Mouse (Mus musculus): ENCODE measurements around the gene Sept10. TPM values are rescaled to one million over a fixed set of nuclear protein-coding genes. Genes with fewer than 3 reads are reported as not detected.

Sept10 gene
- polyA plus RNA-seq, 1 experiment from 2014 or later = 29.3 TPM

DNA sequence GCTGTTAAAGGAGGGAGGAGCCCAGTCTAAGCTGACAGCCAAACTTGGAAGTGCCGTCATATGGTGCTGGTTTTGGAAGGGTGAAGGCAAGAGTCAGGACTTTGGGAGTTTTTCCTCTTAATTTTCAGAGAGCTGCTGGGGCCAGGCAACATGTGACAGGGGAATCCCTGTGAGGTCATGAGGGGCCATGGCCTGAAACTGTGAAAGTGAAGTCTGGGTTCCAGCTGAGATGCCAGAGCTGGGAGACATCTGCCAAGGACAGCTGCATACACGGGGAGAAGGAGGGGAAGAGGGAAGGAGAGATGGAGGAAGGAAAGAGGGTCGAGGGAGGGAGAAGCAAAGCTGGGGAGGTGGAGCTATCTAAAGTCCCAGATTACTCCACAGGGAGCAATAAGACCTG lies 16.1 kb upstream of the Sept10 start:
- H3K27me3 ChIP-seq (ENCODE audit: control insufficient read depth, insufficient read depth, low read length) = no peaks in the 10 kb centered on the region
- no peaks in the 10 kb centered on the region for H3K36me3 ChIP-seq (ENCODE audit: control insufficient read depth, insufficient read depth, low read length)
- WGBS = 58% methylated on average over 3 of the region's 3 CpGs
- DNase-seq (ENCODE audit: low spot score, missing footprints) (no peak), ATAC-seq (ENCODE audit: low FRiP score) (no peak)
- H3K4me3 ChIP-seq (ENCODE audit: low read depth, low read length) = no peak overlapping the region
- H3K4me2 ChIP-seq = no peak overlapping the region
- no peaks in the 10 kb centered on the region for H3K9me3 ChIP-seq (ENCODE audit: control insufficient read depth, low read length)
- no peak overlapping the region for H3K27ac ChIP-seq (ENCODE audit: low read depth, low read length)
- no peaks in the 10 kb centered on the region for H3K4me1 ChIP-seq (ENCODE audit: control insufficient read depth, insufficient read depth, low read length)
- no peak overlapping the region for H3K9ac ChIP-seq (ENCODE audit: low read length)

DNA sequence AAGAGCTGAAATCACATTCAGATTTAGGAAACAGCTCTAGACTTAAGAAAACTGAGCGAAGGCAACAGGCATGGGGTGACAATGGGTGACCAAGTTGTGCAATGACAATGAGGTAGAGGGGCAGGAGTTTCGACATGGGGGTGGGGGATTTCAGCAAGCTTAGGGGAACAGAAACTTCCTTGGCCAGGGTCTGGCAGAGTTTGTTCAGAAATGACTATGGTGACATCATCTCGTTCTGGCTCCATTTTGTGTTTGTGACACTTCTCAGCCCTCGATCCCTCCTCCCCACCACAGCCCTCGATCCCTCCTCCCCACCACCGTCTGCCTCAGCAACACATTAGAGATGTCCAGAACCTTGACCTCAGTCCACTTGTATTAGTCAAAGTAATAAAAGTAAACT lies 14.8 kb upstream of the Sept10 start:
- DNase-seq (ENCODE audit: low spot score, missing footprints) = peak; percentile 21
- Histone ChIP-seq H3K9ac (ENCODE audit: low read length) (no peak overlapping the region), H3K4me3 (ENCODE audit: low read depth, low read length) (no peak overlapping the region), H3K4me1 (ENCODE audit: control insufficient read depth, insufficient read depth, low read length) (no peaks in the 10 kb centered on the region), H3K27me3 (ENCODE audit: control insufficient read depth, insufficient read depth, low read length) (no peaks in the 10 kb centered on the region), H3K4me2 (no peak overlapping the region), H3K36me3 (ENCODE audit: control insufficient read depth, insufficient read depth, low read length) (no peaks in the 10 kb centered on the region), H3K27ac (ENCODE audit: low read depth, low read length) (no peak overlapping the region), H3K9me3 (ENCODE audit: control insufficient read depth, low read length) (no peaks in the 10 kb centered on the region)
- 82% methylated on average over 6 of the region's 6 CpGs for WGBS
- no peak for ATAC-seq (ENCODE audit: low FRiP score)

DNA sequence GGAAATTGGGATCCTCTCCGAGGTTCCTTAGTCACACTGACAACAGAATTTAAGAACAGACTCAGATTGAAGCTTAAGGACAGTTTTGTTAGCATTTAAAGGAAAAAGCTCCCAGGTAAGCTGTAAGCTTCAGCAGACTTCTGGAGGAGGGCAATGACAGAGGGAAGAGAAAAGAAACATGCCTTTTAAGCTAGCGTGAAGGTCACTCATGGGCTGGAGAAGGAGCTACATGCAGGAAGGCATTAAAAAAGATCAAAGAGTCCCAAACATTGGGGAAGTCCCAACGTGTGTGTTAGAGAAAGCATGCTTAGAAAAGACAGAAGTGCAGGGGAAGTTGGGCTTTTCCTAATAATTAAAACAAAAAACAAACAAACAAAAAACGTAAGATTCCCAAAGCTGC lies 14.2 kb upstream of the Sept10 start:
- 60% methylated on average over 4 of the region's 4 CpGs for WGBS
- no peaks in the 10 kb centered on the region for H3K9me3 ChIP-seq (ENCODE audit: control insufficient read depth, low read length)
- H3K9ac ChIP-seq (ENCODE audit: low read length) = no peak overlapping the region
- ATAC-seq (ENCODE audit: low FRiP score) = no peak
- no peak overlapping the region for H3K27ac ChIP-seq (ENCODE audit: low read depth, low read length)
- no peaks in the 10 kb centered on the region for H3K4me1 ChIP-seq (ENCODE audit: control insufficient read depth, insufficient read depth, low read length)
- no peak overlapping the region for H3K4me3 ChIP-seq (ENCODE audit: low read depth, low read length)
- H3K27me3 ChIP-seq (ENCODE audit: control insufficient read depth, insufficient read depth, low read length) = no peaks in the 10 kb centered on the region
- H3K4me2 ChIP-seq = no peak overlapping the region
- DNase-seq (ENCODE audit: low spot score, missing footprints) = peak; percentile 76
- no peaks in the 10 kb centered on the region for H3K36me3 ChIP-seq (ENCODE audit: control insufficient read depth, insufficient read depth, low read length)

DNA sequence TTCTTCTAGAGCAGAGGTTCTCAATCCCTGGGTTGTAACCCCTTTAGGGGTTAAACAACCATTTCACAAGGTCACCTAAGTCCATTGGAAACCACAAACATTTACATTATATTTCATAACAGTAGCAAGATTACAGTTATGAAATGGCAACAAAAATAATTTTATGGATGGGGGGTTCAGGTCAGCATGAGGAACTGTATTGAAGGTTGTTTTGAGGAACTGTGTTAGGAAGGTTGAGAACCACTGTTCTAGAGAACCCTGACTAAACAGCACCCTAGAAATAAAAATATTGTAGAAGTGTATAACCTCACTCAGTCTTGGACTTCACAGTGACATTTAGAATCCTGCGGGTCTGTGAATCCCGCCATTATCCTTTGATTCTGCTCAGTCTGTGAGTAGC lies 13.6 kb upstream of the Sept10 start:
- WGBS = 94% methylated on average over 2 of the region's 2 CpGs
- no peak for ATAC-seq (ENCODE audit: low FRiP score)

DNA sequence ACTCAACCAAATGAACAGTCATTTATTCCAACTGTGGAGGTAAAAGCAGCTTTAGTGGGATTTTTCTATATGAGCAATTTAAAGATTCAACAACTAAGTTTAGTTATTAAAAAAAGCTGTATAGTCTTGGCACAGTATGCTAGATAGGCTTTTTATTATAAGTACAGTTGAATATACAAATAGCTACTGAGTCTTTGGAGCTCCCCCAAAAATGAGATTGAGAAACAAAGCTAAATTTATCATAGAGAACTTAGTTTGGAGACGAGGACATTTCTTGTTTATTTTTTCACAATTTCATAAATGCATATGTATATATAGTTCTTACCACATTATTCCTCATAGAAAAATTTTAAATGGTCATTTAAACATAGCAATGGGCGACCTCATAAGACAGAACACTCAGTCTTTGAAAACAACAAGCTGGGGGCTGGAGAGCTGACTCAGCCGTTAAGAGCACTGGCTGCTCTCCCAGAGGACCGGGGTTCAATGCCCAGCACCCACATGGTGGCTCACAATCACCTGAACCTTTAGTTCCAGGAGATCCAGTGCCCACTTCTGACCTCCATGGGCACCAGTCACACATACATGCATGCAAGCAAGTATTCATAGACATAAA lies 7.7 kb upstream of the Sept10 start:
- WGBS = 83% methylated on average over 4 of the region's 4 CpGs
- no peak overlapping the region for H3K9ac ChIP-seq (ENCODE audit: low read length)
- H3K27ac ChIP-seq (ENCODE audit: low read depth, low read length) = no peak overlapping the region
- ATAC-seq (ENCODE audit: low FRiP score) = no peak
- H3K4me1 ChIP-seq (ENCODE audit: control insufficient read depth, insufficient read depth, low read length) = no peaks in the 10 kb centered on the region
- H3K36me3 ChIP-seq (ENCODE audit: control insufficient read depth, insufficient read depth, low read length) = no peaks in the 10 kb centered on the region
- H3K4me2 ChIP-seq = no peak overlapping the region
- no peak overlapping the region for H3K4me3 ChIP-seq (ENCODE audit: low read depth, low read length)
- no peaks in the 10 kb centered on the region for H3K9me3 ChIP-seq (ENCODE audit: control insufficient read depth, low read length)
- DNase-seq (ENCODE audit: low spot score, missing footprints) = no peak
- no peaks in the 10 kb centered on the region for H3K27me3 ChIP-seq (ENCODE audit: control insufficient read depth, insufficient read depth, low read length)

More for the DNA sequence above, 13.6 kb upstream of the Sept10 start:
- Histone ChIP-seq H3K4me1 (ENCODE audit: control insufficient read depth, insufficient read depth, low read length) (no peaks in the 10 kb centered on the region), H3K4me3 (ENCODE audit: low read depth, low read length) (no peak overlapping the region), H3K27me3 (ENCODE audit: control insufficient read depth, insufficient read depth, low read length) (no peaks in the 10 kb centered on the region), H3K36me3 (ENCODE audit: control insufficient read depth, insufficient read depth, low read length) (no peaks in the 10 kb centered on the region), H3K9me3 (ENCODE audit: control insufficient read depth, low read length) (no peaks in the 10 kb centered on the region), H3K9ac (ENCODE audit: low read length) (no peak overlapping the region), H3K4me2 (no peak overlapping the region), H3K27ac (ENCODE audit: low read depth, low read length) (no peak overlapping the region)
- DNase-seq (ENCODE audit: low spot score, missing footprints) = no peak

DNA sequence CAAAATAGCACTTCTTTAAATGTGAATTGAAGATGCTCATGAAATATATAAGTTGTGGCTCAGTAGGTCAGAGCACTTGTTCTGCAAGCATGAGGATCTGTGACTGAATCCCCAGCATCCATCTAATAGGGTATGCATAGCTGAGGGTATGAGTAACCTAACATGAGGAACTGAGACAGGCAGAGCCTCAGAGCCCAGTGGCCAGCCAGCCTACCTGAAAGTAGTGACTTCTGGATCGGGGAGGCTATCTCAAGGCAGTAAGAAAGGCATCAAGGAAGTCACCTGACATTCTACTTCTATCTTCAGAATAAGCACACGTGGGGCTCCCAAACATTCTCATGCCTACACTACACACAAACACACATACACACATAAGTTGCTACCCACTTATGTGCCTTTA lies 3.5 kb upstream of the Sept10 start:
- DNase-seq (ENCODE audit: low spot score, missing footprints) (no peak), ATAC-seq (ENCODE audit: low FRiP score) (no peak)
- Histone ChIP-seq H3K9ac (ENCODE audit: low read length) (no peak overlapping the region), H3K36me3 (ENCODE audit: control insufficient read depth, insufficient read depth, low read length) (no peaks in the 10 kb centered on the region), H3K27me3 (ENCODE audit: control insufficient read depth, insufficient read depth, low read length) (no peaks in the 10 kb centered on the region), H3K9me3 (ENCODE audit: control insufficient read depth, low read length) (no peaks in the 10 kb centered on the region), H3K27ac (ENCODE audit: low read depth, low read length) (no peak overlapping the region), H3K4me2 (no peak overlapping the region), H3K4me1 (ENCODE audit: control insufficient read depth, insufficient read depth, low read length) (peaks cover 15% of the 10 kb centered on the region), H3K4me3 (ENCODE audit: low read depth, low read length) (no peak overlapping the region)
- WGBS = 90% methylated on average over 2 of the region's 2 CpGs

DNA sequence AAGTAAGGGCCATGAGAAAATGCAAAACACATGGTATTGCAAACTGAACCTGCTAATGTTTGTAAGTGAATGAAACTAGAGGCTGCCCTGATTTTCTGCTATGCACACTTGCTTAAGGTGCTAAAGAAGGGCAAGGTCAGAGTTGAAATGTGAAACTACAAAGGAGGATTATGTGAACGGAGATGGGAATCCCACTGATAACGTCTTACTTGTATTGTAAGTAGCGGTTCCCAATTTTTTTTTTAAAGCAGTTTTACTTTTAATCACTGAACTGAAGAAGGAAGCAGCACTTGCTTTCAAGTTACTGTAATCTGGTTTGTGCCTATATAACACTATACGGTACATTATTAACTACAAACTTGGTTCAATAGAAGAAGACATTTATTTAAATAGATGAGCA lies 2.2 kb upstream of the Sept10 start:
- no peaks in the 10 kb centered on the region for H3K36me3 ChIP-seq (ENCODE audit: control insufficient read depth, insufficient read depth, low read length)
- H3K4me3 ChIP-seq (ENCODE audit: low read depth, low read length) = peak overlapping the region; percentile 76; the same call in 1 of the 2 replicates
- WGBS = 52% methylated on average over 4 of the region's 4 CpGs
- no peaks in the 10 kb centered on the region for H3K9me3 ChIP-seq (ENCODE audit: control insufficient read depth, low read length)
- no peak for ATAC-seq (ENCODE audit: low FRiP score)
- no peak overlapping the region for H3K9ac ChIP-seq (ENCODE audit: low read length)
- no peaks in the 10 kb centered on the region for H3K27me3 ChIP-seq (ENCODE audit: control insufficient read depth, insufficient read depth, low read length)
- no peak overlapping the region for H3K27ac ChIP-seq (ENCODE audit: low read depth, low read length)
- peaks cover 15% of the 10 kb centered on the region for H3K4me1 ChIP-seq (ENCODE audit: control insufficient read depth, insufficient read depth, low read length)
- no peak for DNase-seq (ENCODE audit: low spot score, missing footprints)
- peak overlapping the region; percentile 99 for H3K4me2 ChIP-seq

DNA sequence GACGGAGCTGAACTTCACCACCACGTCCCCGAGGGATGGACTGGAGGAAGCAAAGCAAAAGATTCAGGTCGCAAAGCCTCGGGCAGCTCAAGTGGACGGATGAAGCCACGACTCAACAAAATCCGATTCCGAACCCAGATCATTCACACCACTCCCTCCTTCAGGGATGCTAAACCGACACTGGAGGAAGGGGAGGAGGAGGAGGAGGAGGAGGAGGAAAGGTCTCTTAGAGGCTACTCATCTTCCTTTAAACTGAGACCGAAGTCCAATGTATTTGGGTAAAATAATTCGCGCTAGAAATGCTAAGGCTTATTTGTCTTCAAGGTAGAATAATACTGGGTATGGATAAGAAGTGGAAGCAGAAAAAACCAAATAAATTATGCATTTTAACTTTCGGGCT lies 1.7 kb upstream of the Sept10 start:
- H3K9me3 ChIP-seq (ENCODE audit: control insufficient read depth, low read length) = no peaks in the 10 kb centered on the region
- DNase-seq (ENCODE audit: low spot score, missing footprints) = peak; percentile 91
- peak overlapping the region; percentile 99 for H3K4me2 ChIP-seq
- no peak for ATAC-seq (ENCODE audit: low FRiP score)
- 40% methylated on average over 14 of the region's 14 CpGs for WGBS
- H3K27me3 ChIP-seq (ENCODE audit: control insufficient read depth, insufficient read depth, low read length) = no peaks in the 10 kb centered on the region
- no peak overlapping the region for H3K27ac ChIP-seq (ENCODE audit: low read depth, low read length)
- H3K9ac ChIP-seq (ENCODE audit: low read length) = peak overlapping the region; percentile 87
- no peaks in the 10 kb centered on the region for H3K36me3 ChIP-seq (ENCODE audit: control insufficient read depth, insufficient read depth, low read length)
- peak overlapping the region; percentile 76 for H3K4me3 ChIP-seq (ENCODE audit: low read depth, low read length)
- H3K4me1 ChIP-seq (ENCODE audit: control insufficient read depth, insufficient read depth, low read length) = peaks cover 15% of the 10 kb centered on the region

DNA sequence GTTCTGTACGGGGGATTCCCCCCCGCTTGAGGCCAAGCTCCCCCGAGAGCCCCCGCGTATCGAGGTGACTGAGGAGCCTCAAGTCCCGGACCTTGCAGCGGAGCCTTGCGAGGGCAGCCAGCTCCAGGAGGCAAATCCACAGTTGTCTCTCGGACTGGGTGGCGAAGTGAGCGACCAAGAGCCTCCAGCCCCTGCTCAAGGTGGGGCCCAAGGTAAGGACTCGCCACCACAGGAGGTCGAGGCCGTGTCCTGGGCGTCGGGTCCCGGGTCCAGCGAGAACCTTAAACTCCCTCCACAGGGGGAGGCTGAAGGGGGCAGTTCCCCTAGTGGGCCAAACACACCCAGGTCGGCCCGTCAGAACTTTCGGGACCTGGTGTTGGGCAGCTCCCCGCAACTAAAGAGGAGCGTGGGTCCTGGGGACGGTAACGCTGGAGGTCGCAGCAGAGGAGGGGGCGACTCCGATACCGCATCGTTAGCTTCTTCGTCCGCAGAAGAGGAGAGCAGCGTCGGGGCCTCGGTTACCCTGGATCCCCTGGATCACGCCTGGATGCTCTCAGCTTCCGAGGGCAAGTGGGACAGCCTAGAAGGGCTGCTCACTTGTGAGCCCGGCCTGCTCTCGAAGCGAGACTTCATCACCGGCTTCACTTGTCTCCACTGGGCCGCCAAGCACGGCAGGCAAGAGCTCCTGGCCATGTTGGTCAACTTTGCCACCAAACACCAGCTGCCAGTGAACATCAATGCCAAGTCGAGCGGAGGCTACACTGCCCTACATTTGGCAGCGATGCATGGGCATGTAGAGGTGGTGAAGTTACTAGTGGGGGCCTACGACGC lies 839 bp upstream of the Sept10 start:
- Histone ChIP-seq H3K4me1 (ENCODE audit: control insufficient read depth, insufficient read depth, low read length) (peaks cover 15% of the 10 kb centered on the region), H3K27me3 (ENCODE audit: control insufficient read depth, insufficient read depth, low read length) (no peaks in the 10 kb centered on the region), H3K9me3 (ENCODE audit: control insufficient read depth, low read length) (no peaks in the 10 kb centered on the region), H3K36me3 (ENCODE audit: control insufficient read depth, insufficient read depth, low read length) (no peaks in the 10 kb centered on the region), H3K4me2 (peak overlapping the region; percentile 99), H3K4me3 (ENCODE audit: low read depth, low read length) (peak overlapping the region; percentile 76), H3K27ac (ENCODE audit: low read depth, low read length) (peak overlapping the region; percentile 98; the same call in 1 of the 2 replicates), H3K9ac (ENCODE audit: low read length) (peak overlapping the region; percentile 87)
- WGBS = 3% methylated on average over 49 of the region's 49 CpGs
- ATAC-seq (ENCODE audit: low FRiP score) (no peak; the same call in 1 of the 2 replicates), DNase-seq (ENCODE audit: low spot score, missing footprints) (peak; percentile 94)

All from midbrain, embryonic 11.5 days (tissue).